21 mouse cellular contexts compared by ENCODE assay signal in genomic region chr8:93217867-93218266, GRCm38 (mm10). TPM values are rescaled to one million over a fixed set of nuclear protein-coding genes. Genes with fewer than 3 reads are reported as not detected.
DNase-seq lines count a peak whose midpoint lies in the region; ATAC-seq and TF ChIP-seq lines count a peak whose summit lies in the region.
"Had no signal": no experiment of that assay in that cellular context is flagged by ENCODE, and none has a peak within 500 bp of the region (broad histone marks: within the 10 kb centered on the region; RNA-seq: fewer than 3 reads in every experiment).

No protein-coding gene starts in this region.

- DNase-seq in heart, postnatal 25 days (ENCODE audit: low spot score) = no peak
- no peak for DNase-seq in layer of hippocampus, adult 2 months (ENCODE audit: low spot score in 2 of 2)
- no peak for DNase-seq in layer of hippocampus, adult 11-12 months (ENCODE audit: low spot score)
- peak; percentile 35 for DNase-seq in lung, postnatal 36 days
- DNase-seq in lung, postnatal 25 days (ENCODE audit: low spot score) = no peak
- DNase-seq in heart, postnatal 0 days (ENCODE audit: low spot score) = no peak
- no peak for DNase-seq in thymus, adult 18-20 months
- DNase-seq: adrenal gland, postnatal 25 days; cerebellum, adult 9-11 months; embryo, embryonic 11 days; kidney, postnatal 4 days; right cerebral cortex, postnatal 14 days; thymus, postnatal 36 days had no signal

- no peak for ATAC-seq in heart, embryonic 14.5 days (ENCODE audit: insufficient number of reproducible peaks, insufficient read depth, low FRiP score, low read depth)
- peak; percentile 70 for ATAC-seq in heart, postnatal 0 days (ENCODE audit: insufficient read depth, low read depth)
- ATAC-seq: midbrain, embryonic 15.5 days had no signal

- no peaks in the 10 kb centered on the region for H3K9me3 ChIP-seq in heart, embryonic 14.5 days (ENCODE audit: control insufficient read depth, low read length)
- H3K9me3 ChIP-seq in heart, postnatal 0 days (replicated peaks; ENCODE audit: control insufficient read depth, low read length) = no peaks in the 10 kb centered on the region
- H3K9me3 ChIP-seq: forebrain, embryonic 12.5 days; limb, embryonic 13.5 days; midbrain, embryonic 15.5 days; neural tube, embryonic 12.5 days had no signal

- TF ChIP-seq EP300 in heart, postnatal 0 days (IDR thresholded peaks at IDR 0.05; ENCODE audit: low read depth) = no peak

- peak; percentile 76 for TF ChIP-seq CTCF in layer of hippocampus, adult 2 months (conservative IDR thresholded peaks at IDR 0.05)
- peak; percentile 43 for TF ChIP-seq CTCF in heart, postnatal 0 days (IDR thresholded peaks at IDR 0.05; ENCODE audit: low read depth)

- no peak overlapping the region for H3K9ac ChIP-seq in heart, embryonic 14.5 days (ENCODE audit: low read length)
- H3K9ac ChIP-seq in heart, postnatal 0 days (replicated peaks; ENCODE audit: low read depth, low read length) = no peak overlapping the region
- H3K9ac ChIP-seq: forebrain, embryonic 12.5 days; limb, embryonic 13.5 days; midbrain, embryonic 15.5 days; neural tube, embryonic 12.5 days had no signal

- no peak overlapping the region for H3K4me3 ChIP-seq in heart, embryonic 14.5 days (ENCODE audit: control insufficient read depth in 1 of 2, insufficient read depth in 1 of 2, low read depth in 1 of 2, low read length in 2 of 2)
- no peak overlapping the region for H3K4me3 ChIP-seq in layer of hippocampus, adult 2 months
- H3K4me3 ChIP-seq in heart, postnatal 0 days (ENCODE audit: low read depth, low read length) = no peak overlapping the region
- H3K4me3 ChIP-seq: forebrain, embryonic 12.5 days; limb, embryonic 13.5 days; midbrain, embryonic 15.5 days; neural tube, embryonic 12.5 days had no signal

- intact Hi-C loops in heart, postnatal 25 days (cut with DNase I) = no loop called here

- WGBS in heart, embryonic 14.5 days = 49% methylated on average over 4 of the region's 4 CpGs
- WGBS in heart, postnatal 0 days = 41% methylated on average over 4 of the region's 4 CpGs

- H3K4me1 ChIP-seq in heart, embryonic 14.5 days (ENCODE audit: control insufficient read depth in 2 of 2, insufficient read depth in 2 of 2, low read length in 2 of 2) = peaks cover 7 to 20% of the 10 kb centered on the region in 2 experiments
- peaks cover 15% of the 10 kb centered on the region for H3K4me1 ChIP-seq in heart, postnatal 0 days (ENCODE audit: control insufficient read depth, insufficient read depth)
- H3K4me1 ChIP-seq: forebrain, embryonic 12.5 days; limb, embryonic 13.5 days; midbrain, embryonic 15.5 days; neural tube, embryonic 12.5 days had no signal

- H3K36me3 ChIP-seq in heart, embryonic 14.5 days (ENCODE audit: control insufficient read depth, insufficient read depth, low read length) = no peaks in the 10 kb centered on the region
- no peaks in the 10 kb centered on the region for H3K36me3 ChIP-seq in heart, postnatal 0 days (replicated peaks; ENCODE audit: control insufficient read depth, insufficient read depth, low read length)
- H3K36me3 ChIP-seq: forebrain, embryonic 12.5 days; limb, embryonic 13.5 days; midbrain, embryonic 15.5 days; neural tube, embryonic 12.5 days had no signal

- H3K27ac ChIP-seq in heart, embryonic 14.5 days (replicated peaks in 1 of 2; ENCODE audit: control insufficient read depth in 1 of 2, insufficient read depth in 1 of 2, low read depth in 2 of 2, low read length in 2 of 2) = peak overlapping the region; percentile 62 to 74; a peak in 3 of 4 replicates
- H3K27ac ChIP-seq in layer of hippocampus, adult 2 months = no peak overlapping the region
- H3K27ac ChIP-seq in heart, postnatal 0 days (ENCODE audit: low read depth) = peak overlapping the region; percentile 88
- H3K27ac ChIP-seq: forebrain, embryonic 12.5 days; limb, embryonic 13.5 days; macrophage; midbrain, embryonic 15.5 days; neural tube, embryonic 12.5 days had no signal

- H3K27me3 ChIP-seq in heart, embryonic 14.5 days (ENCODE audit: control insufficient read depth, insufficient read depth, low read length) = no peaks in the 10 kb centered on the region
- H3K27me3 ChIP-seq in heart, postnatal 0 days (ENCODE audit: control insufficient read depth, insufficient read depth, low read length) = no peaks in the 10 kb centered on the region
- H3K27me3 ChIP-seq: forebrain, embryonic 12.5 days; limb, embryonic 13.5 days; midbrain, embryonic 15.5 days; neural tube, embryonic 12.5 days had no signal

- H3K4me2 ChIP-seq in heart, embryonic 14.5 days (ENCODE audit: low read length) = 0 out of 2 replicates have a peak overlapping the region, but pooled peaks have one; percentile 9
- H3K4me2 ChIP-seq in heart, postnatal 0 days (ENCODE audit: low read depth, low read length) = no peak overlapping the region
- H3K4me2 ChIP-seq: forebrain, embryonic 12.5 days; limb, embryonic 13.5 days; midbrain, embryonic 15.5 days; neural tube, embryonic 12.5 days had no signal

RNA-seq across cellular contexts. Expression of gene Ces1e, which starts 11.6 kb away (rescaled TPM):
- 0.12 and 0.30 TPM in 2 replicates for polyA plus RNA-seq in heart, embryonic 14.5 days (2014; fragmentation: Nextera tagmentation; extraction: Ambion mirVana)
- total RNA-seq in heart, postnatal 25 days (2021) = under 1 TPM; 0.70 to 0.81 TPM
- total RNA-seq in layer of hippocampus, adult 2 months (2021) = not detected
- total RNA-seq in heart, postnatal 0 days (2014; rRNA removed; ENCODE audit: low replicate concordance) = not detected in 2 replicates
- 0.49 and 0.60 TPM in 2 replicates for polyA plus RNA-seq in heart, postnatal 0 days (2015; fragmentation: Nextera tagmentation; extraction: Ambion mirVana)
- total RNA-seq: adrenal gland, postnatal 25 days; granulocyte monocyte progenitor cell, adult 5-6 weeks; MEL had no signal
- polyA plus RNA-seq: forebrain, embryonic 12.5 days; limb, embryonic 13.5 days; macrophage; midbrain, embryonic 15.5 days; neural tube, embryonic 12.5 days had no signal

RNA-seq across cellular contexts. Expression of gene Ces1d, which starts 20.2 kb away (rescaled TPM):
- 0.09 and 0.39 TPM in 2 replicates for polyA plus RNA-seq in heart, embryonic 14.5 days (2014; fragmentation: Nextera tagmentation; extraction: Ambion mirVana)
- total RNA-seq in heart, postnatal 25 days (2021) = 100 to 1,000 TPM; 174 to 223 TPM
- total RNA-seq in layer of hippocampus, adult 2 months (2021) = under 1 TPM; 0.49 to 0.76 TPM
- 0.50 TPM in 1 of 2 replicates, not detected in the other for total RNA-seq in heart, postnatal 0 days (2014; rRNA removed; ENCODE audit: low replicate concordance)
- polyA plus RNA-seq in heart, postnatal 0 days (2015; fragmentation: Nextera tagmentation; extraction: Ambion mirVana) = 1.5 and 2.1 TPM in 2 replicates
- total RNA-seq: MEL had no signal
- polyA plus RNA-seq: macrophage; neural tube, embryonic 12.5 days had no signal

Comparison
In these comparisons a context has a peak if more than half of its experiments do, and no peak if none do; other contexts are left out.
1. RNA of gene Ces1d, which starts 20.2 kb away (total RNA-seq): 174 to 223 TPM in heart, postnatal 25 days; 0.49 to 0.76 TPM in layer of hippocampus, adult 2 months and 0.50 TPM in heart, postnatal 0 days; every median in the first group is over 10 times any median in the second.